Mouse (Mus musculus) heart, adult 18-20 months (tissue): ENCODE measurements around the gene Nlrp10. TPM values are rescaled to one million over a fixed set of nuclear protein-coding genes. Genes with fewer than 3 reads are reported as not detected.

Source experiments
- DNase-seq, 2 experiments: peaks; one replicate each; pipeline ENCODE4 v3.0.0; 2021 to 2022; ENCODE audit warnings: mixed read lengths in 1 of 2
- long read RNA-seq, 2 experiments: library from polyadenylated mRNA; stranded (forward); transcript quantifications; one replicate each; pipeline ENCODE4 v2.0.0; 2021
- total RNA-seq, 2 experiments: library from RNA; stranded (reverse); gene quantifications; 2 replicates each; pipeline ENCODE4 v1.2.3; 2021

The Nlrp10 gene
- 10 to 100 TPM; 19.7 to 19.8 TPM for total RNA-seq
- long read RNA-seq, experiment 1, full-length matches to known transcripts, result 24 of 36 reads
- long read RNA-seq, experiment 1, partial matches to known transcripts, result 0 of 36 reads
- long read RNA-seq, experiment 1, other reads (novel, unspliced or antisense), result 12 of 36 reads
- long read RNA-seq, experiment 2, full-length matches to known transcripts, result 13 of 22 reads
- long read RNA-seq, experiment 2, partial matches to known transcripts, result 1 of 22 reads
- long read RNA-seq, experiment 2, other reads (novel, unspliced or antisense), result 8 of 22 reads

GRCm38 (mm10) chr7:108929726-108930393, at the start of gene Nlrp10:
Gene Nlrp10 (minus strand): TSS chr7:108930178.
- peak; percentile 43 for DNase-seq

- DNase-seq, result no peak
These were observed 42.3 kb upstream of the Nlrp10 start for GRCm38 (mm10) chr7:108972273-108972672.

DNA sequence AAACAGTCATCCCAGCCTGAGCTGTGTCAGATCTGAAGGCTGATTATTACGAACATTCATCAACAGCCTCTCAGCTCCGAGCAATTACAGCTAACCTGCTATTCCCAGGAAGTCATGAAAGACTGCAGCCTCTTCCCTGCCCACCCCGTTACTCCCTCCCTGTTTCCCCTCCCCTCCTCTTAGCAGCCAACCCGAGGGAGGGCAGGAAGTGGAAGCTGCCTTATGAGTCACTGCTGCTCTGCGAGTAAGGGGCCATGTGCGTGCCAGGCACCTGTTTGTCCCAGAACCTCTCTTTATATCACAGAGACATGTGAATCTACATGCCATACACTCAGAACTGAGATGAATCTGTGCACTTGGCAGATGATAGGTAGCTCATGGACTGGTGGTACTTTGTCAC, 38.2 kb upstream of the Nlrp10 start:
- no peak for DNase-seq

DNA sequence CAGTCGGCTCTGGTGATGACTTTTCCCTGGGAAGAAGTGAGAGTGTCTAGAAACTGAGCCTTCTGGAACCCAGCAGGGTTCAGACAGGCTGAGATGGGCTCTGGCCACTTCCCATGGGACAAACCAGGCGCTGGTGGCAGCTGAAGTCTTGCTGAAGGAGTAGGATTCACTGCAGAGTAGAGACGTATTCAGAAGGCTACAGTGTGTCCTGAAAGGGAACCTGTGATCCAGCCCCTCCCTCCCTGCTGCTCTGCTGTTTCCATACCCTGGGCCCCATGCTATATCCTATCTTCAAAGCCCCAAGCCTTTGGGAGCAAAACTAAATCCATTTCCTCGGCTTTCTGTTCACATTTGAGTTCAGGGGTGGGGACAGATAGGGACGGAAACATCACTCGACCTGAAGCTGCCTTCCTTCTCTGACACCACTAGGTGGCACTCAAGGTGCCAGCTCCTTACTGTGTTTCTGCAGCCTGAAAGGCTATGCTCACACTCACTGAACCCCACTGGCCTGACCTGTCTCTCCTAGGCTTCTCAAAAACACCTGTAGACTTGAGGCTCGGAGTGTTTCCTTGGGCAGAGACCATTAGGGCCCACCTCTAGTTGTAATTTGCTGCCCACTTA, 36.9 kb upstream of the Nlrp10 start:
- peak; percentile 36 to 61 for DNase-seq

- no peak for DNase-seq
These were observed 36.0 kb upstream of the Nlrp10 start for GRCm38 (mm10) chr7:108965968-108966367.

DNA sequence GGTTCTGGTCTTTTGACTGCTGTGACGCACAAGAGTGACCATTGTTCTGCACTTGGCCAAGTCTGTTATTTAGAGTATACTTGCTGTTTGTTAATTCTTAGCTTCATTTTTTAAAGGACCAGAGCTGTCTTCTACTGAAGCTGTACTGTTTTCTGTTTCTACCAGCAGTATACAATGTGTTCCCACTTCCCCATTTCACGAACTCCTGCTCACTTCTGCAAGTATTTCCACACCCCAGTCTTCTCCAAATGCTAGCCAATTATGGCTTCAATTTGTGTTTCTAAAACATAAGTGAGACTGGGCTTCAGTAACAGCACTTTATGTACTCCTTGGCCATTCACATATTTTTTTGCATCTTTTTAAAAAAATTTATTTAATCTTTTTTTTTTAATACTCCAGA, 27.8 kb upstream of the Nlrp10 start:
- no peak for DNase-seq

DNA sequence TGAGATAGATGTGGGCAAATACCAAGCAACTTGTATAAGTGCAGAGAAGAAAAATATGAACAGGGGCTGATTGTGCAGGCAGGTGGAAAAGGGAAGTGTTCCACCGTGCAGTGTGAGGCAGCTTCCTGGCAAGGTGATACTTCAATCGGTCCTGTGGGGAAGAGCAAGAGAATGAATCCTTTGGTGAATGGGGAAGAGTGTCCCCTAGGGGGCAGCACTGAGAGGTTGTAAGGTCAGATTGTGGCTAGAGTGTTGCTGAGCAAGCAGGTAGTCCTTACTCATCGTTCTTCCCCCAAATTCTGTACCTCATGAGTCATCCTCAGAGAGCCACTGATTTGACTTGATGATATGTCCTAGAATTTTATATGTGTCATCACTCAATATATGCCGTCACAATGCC, 24.2 kb upstream of the Nlrp10 start:
- no peak for DNase-seq

DNA sequence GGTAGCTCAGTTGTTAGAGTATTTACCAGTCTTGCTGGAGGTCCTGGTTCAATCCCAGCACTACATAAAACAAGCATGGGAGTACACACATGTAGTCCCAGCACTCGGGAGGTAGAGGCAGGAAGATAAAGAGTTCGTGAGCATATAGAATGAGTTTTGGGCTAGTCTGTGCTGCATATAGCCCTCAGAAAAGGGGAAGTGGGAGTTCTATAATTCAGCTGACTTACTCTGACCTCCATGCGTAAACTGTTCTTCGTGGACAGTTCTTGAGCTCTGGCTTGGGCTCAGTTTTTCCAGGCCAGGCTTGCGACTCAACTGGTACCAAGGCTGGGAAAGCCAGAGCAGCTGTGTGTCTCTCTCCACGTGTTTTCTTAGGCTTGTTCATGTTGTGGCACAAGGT, 22.8 kb upstream of the Nlrp10 start:
- no peak for DNase-seq

- DNase-seq, result peak in 1 of 2 experiments; percentile 4
These were observed 20.9 kb upstream of the Nlrp10 start for GRCm38 (mm10) chr7:108950762-108951331.

DNA sequence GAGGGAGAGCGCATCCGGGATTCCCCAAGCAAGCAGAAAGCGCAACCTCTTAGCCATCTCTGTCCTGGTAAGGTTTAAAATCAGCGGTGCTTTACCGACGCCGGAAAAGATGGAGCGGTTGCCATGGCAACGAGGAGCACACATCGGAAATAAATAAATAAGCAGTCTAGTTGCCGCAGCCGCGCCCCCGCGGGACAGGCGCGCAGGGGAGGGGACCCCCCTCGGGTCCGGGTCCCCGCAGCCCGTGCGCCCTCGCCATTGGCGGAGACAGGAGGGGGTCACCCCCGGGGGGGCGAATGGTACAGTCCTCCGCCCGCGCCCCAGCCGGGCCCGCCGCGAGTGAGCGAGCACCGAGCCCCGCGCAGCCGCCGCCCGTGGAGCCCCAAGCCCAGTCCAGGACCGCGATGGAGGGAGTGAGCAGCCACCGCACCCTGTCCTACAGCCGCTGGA, 20.4 kb upstream of the Nlrp10 start, which contains the start of gene Tub:
TSS of gene Tub (plus strand) at position 27 of the 450 bp plus-strand sequence.
- DNase-seq, result peak; percentile 47 to 48

DNA sequence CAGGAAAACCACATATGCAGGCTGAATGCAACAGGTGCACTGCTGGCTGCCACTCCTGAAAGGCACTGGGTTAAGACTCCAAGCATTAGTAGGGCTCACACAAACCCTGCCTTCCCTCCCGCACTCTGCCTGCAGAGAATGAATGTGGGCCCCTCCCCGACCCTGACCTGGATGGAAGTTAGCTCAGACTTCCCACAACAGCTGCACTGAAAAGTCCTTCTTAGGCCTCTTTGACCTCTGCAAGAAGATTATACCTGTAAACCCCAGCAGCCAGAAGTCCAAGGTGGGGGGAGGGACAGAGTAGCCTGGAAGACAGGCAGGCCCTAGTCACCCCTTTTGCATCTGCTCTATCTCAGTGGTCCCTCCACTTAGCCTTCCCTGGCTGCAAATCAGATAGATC, 19.3 kb upstream of the Nlrp10 start:
- no peak for DNase-seq

GRCm38 (mm10) chr7:108948611-108949010, 18.6 kb upstream of the Nlrp10 start:
- no peak for DNase-seq

DNA sequence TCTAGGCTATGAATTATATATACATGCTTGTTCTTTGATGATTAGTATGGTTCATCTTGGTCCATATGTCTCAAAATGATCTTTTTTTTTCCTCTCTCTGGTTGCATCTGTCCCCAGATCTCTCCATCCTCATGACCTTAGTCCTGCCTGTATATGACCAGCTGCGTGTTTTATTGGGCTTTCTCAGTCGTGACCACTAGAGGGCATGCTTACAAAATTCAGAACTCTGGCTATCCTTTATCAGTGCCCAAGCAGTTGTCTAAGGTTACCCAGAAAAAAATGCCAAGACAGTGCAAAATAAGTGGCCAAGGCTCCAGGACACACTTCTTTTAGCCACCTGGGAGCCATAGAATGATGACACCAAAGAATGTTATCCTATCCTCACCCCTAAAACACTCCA, 14.0 kb upstream of the Nlrp10 start:
- DNase-seq, result peak; percentile 31 to 56

DNA sequence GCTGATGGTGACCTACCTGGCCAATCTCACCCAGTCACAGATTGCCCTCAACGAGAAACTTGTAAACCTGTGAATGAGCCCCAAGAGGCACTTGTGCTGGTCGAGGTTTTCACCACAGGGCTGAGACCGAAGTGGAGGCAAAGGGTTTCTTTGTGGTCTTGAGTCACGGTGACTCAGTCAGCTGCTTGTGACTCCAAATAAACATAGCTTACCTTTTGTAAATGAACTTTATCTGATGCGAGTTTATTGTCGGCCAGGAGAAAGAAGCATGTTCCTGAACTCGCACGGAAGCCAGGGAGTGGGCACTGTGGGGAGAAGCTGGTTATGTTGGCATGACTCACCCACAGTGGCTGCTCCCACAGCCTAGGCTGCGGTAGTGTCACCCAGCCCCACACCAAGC, 11.5 kb upstream of the Nlrp10 start:
- DNase-seq, result no peak

DNA sequence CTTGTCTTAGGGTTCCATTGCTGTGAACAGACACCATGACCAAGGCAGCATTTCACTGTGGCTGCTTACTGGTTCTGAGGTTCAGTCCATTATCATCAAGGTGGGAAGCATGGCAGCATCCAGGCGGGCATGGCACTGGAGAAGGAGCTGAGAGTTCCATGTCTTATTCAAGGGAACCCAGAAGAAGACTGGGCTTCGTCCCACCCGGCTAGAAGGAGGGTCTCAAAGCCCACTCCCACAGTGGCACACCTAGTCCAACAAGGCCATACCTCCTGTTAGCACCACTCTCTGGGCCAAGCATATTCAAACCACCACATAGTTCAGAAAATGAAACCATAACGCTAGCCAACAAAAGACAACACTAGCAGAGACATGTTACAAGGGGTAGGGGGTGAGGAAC, 6.6 kb upstream of the Nlrp10 start:
- no peak for DNase-seq

- no peak for DNase-seq
These were observed 5.4 kb upstream of the Nlrp10 start for GRCm38 (mm10) chr7:108935411-108935810.

GRCm38 (mm10) chr7:108934836-108935235, 4.9 kb upstream of the Nlrp10 start:
- no peak for DNase-seq

DNA sequence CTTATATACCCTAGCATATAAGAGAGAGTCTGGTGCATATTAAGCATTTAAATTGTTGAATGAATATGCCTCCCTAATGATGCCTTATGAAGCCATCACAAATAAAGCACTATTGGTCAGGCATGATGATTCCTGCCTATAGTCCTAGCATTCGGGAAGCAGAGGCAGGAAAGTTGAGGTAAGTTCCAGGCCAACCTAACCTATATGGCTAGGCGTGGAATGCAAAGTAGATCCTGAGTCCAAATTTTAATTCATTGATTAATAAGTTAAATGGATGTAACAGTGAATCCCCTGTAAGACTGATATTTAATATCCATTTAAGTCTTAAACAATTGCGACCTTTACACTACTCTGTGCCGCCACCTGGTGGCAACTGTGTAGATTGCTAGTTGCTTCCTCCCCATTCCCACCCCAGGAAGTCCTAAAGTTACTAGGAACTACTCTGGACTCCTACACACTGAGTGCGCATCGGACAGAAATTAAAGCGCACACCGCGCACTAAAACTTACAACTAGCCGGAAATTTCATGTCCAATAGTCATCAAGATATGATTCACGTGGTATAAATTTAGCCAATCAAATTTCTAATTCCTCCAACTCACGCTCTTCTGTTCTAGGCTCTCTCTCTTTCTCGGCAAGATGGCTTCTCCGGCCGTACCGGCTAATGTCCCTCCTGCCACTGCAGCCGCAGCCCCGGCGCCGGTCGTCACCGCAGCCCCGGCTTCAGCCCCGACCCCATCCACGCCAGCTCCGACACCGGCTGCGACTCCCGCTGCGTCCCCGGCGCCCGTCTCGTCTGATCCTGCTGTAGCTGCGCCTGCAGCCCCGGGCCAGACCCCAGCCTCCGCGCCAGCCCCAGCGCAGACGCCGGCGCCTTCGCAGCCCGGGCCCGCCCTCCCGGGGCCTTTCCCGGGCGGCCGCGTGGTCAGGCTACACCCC, 4.1 kb upstream of the Nlrp10 start, which contains the start of gene Eif3f:
TSS of gene Eif3f (plus strand) at position 624 of the 938 bp plus-strand sequence.
- DNase-seq, result peak; percentile 96 to 97

GRCm38 (mm10) chr7:108928280-108929188, 1.4 kb downstream of the Nlrp10 start:
- no peak for DNase-seq

- no peak for DNase-seq
These were observed 2.9 kb downstream of the Nlrp10 start for GRCm38 (mm10) chr7:108927043-108927442.

DNA sequence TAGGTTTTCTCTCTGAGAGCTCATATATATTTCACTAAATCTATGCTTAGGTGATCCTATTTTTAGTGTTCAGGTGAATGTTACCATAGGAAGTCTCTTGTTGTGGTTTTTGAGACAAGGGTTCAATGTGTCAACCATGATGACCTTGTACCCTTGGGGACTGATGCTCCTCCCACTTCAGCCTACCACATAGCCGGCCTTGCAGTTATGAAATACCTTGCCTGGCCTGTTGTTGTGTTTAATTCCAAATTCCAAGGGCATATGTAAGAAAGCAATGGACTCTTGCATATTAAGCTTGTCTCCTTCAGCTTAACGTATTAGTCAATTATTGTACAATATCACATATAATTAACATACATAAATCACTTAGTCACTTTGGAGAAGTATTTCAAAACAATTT, 26.0 kb downstream of the Nlrp10 start:
- no peak for DNase-seq
